Mouse (Mus musculus) midbrain, embryonic 16.5 days (tissue): ENCODE data around the gene Psg22. TPM values are rescaled to one million over a fixed set of nuclear protein-coding genes. Genes with fewer than 3 reads are reported as not detected.
"Not testable (repeated sequence)": the region's sequence is repeated elsewhere in the genome, so short reads cannot be mapped to it uniquely, and the experiment has no call there.

Experiments used
- ATAC-seq: fragments of 200-750 bp; cut with Nextera tagmentation; 2 replicates; pipeline ENCODE4 v1.8.0; 2017; ENCODE audit warnings: moderate TSS enrichment
- H3K27ac ChIP-seq: fragments of 300-500 bp; sonication (generic); 2 replicates; pipeline ENCODE4 v1.5.1; 2014; ENCODE audit warnings: mild to moderate bottlenecking, low read length, mixed read lengths
- H3K27me3 ChIP-seq: fragments of 300-500 bp; sonication (generic); 2 replicates; pipeline ENCODE4 v1.6.1; 2014; ENCODE audit warnings: low read depth, low read length, mixed read lengths; ENCODE audit not compliant: control insufficient read depth, insufficient read depth
- H3K36me3 ChIP-seq: fragments of 300-500 bp; sonication (generic); 2 replicates; pipeline ENCODE4 v1.6.1; 2014; ENCODE audit warnings: mild to moderate bottlenecking, low read length, moderate library complexity, mixed read lengths; ENCODE audit not compliant: control insufficient read depth, insufficient read depth
- H3K4me1 ChIP-seq: fragments of 300-500 bp; sonication (generic); 2 replicates; pipeline ENCODE4 v1.6.1; 2014; ENCODE audit warnings: mild to moderate bottlenecking, low read length, mixed read lengths; ENCODE audit not compliant: control insufficient read depth, insufficient read depth
- H3K4me2 ChIP-seq: fragments of 300-500 bp; sonication (generic); 2 replicates; pipeline ENCODE4 v1.6.1; 2014; ENCODE audit warnings: mild to moderate bottlenecking, low read length, mixed read lengths
- H3K4me3 ChIP-seq: fragments of 300-500 bp; sonication (generic); 2 replicates; pipeline ENCODE4 v1.5.1; 2014; ENCODE audit warnings: low read depth, mild to moderate bottlenecking, low read length, moderate library complexity, mixed read lengths
- H3K9ac ChIP-seq: fragments of 300-500 bp; sonication (generic); 2 replicates; pipeline ENCODE4 v1.6.1; 2014; ENCODE audit warnings: low read depth, low read length, mixed read lengths
- H3K9me3 ChIP-seq: fragments of 300-500 bp; sonication (generic); replicated peaks from 2 replicates; pipeline ENCODE4 v1.6.1; 2014; ENCODE audit warnings: mild to moderate bottlenecking, low read length, mixed read lengths; ENCODE audit not compliant: control insufficient read depth, poor library complexity, severe bottlenecking
- WGBS: fragments of 180-500 bp; shearing (Covaris S2); extraction: QIAGEN DNeasy Blood & Tissue Kit; methylation state at CpG from one replicate; pipeline ENCODE4 v1.1.7; 2014; 5-methylcytosine and 5-hydroxymethylcytosine counted together
- polyA plus RNA-seq: library from polyadenylated mRNA; unstranded; fragments of >200 nt; fragmentation: Nextera tagmentation; extraction: Ambion mirVana; gene quantifications from 2 replicates; pipeline ENCODE4 v1.2.1, GENCODE M21; 2015

The Psg22 gene
- polyA plus RNA-seq, 1 experiment from 2014 or later, result not detected

GRCm38 (mm10) chr7:18733111-18733510, 15.2 kb downstream of the Psg22 start:
- Histone ChIP-seq H3K4me3 (no peak overlapping the region), H3K4me1 (no peaks in the 10 kb centered on the region), H3K4me2 (no peak overlapping the region), H3K9ac (no peak overlapping the region), H3K27me3 (no peaks in the 10 kb centered on the region), H3K27ac (no peak overlapping the region), H3K36me3 (no peaks in the 10 kb centered on the region), H3K9me3 (no peaks in the 10 kb centered on the region)
- ATAC-seq, result no peak

GRCm38 (mm10) chr7:18734451-18734850, 16.6 kb downstream of the Psg22 start:
- Histone ChIP-seq H3K27me3 (no peaks in the 10 kb centered on the region), H3K4me2 (no peak overlapping the region), H3K27ac (no peak overlapping the region), H3K9ac (no peak overlapping the region), H3K4me1 (no peaks in the 10 kb centered on the region), H3K9me3 (no peaks in the 10 kb centered on the region), H3K4me3 (no peak overlapping the region), H3K36me3 (no peaks in the 10 kb centered on the region)
- 91% methylated on average over 1 of the region's 1 CpGs for WGBS
- ATAC-seq, result no peak

GRCm38 (mm10) chr7:18746189-18746860, 28.4 kb downstream of the Psg22 start:
- H3K27ac ChIP-seq, result peak overlapping the region; percentile 61; the same call in 1 of the 2 replicates

GRCm38 (mm10) chr7:18747420-18747819, 29.5 kb downstream of the Psg22 start:
- not testable (repeated sequence) for H3K4me2 ChIP-seq, H3K36me3 ChIP-seq, H3K9ac ChIP-seq, H3K4me3 ChIP-seq, H3K27me3 ChIP-seq, H3K4me1 ChIP-seq, H3K9me3 ChIP-seq, ATAC-seq, H3K27ac ChIP-seq
- WGBS, result 38% methylated on average over 2 of the region's 2 CpGs

More at GRCm38 (mm10) chr7:18746189-18746860, 28.4 kb downstream of the Psg22 start:
- Histone ChIP-seq H3K36me3 (no peaks in the 10 kb centered on the region), H3K4me3 (peak overlapping the region; percentile 36), H3K4me2 (peak overlapping the region; percentile 54), H3K27me3 (no peaks in the 10 kb centered on the region), H3K4me1 (no peaks in the 10 kb centered on the region), H3K9ac (peak overlapping the region; percentile 57; the same call in 1 of the 2 replicates), H3K9me3 (0 out of 2 replicates have a peak, but pooled peaks cover 4% of the 10 kb centered on the region)
- ATAC-seq, result peak; percentile 61
- 7% methylated on average over 20 of the region's 20 CpGs for WGBS

- Histone ChIP-seq H3K27ac (no peak overlapping the region), H3K9me3 (0 out of 2 replicates have a peak, but pooled peaks cover 4% of the 10 kb centered on the region), H3K4me1 (no peaks in the 10 kb centered on the region), H3K27me3 (no peaks in the 10 kb centered on the region), H3K36me3 (no peaks in the 10 kb centered on the region), H3K4me2 (no peak overlapping the region), H3K4me3 (no peak overlapping the region), H3K9ac (no peak overlapping the region)
- peak; percentile 55 for ATAC-seq
- 11% methylated on average over 6 of the region's 6 CpGs for WGBS
Observed at GRCm38 (mm10) chr7:18748994-18749895, 31.4 kb downstream of the Psg22 start.

GRCm38 (mm10) chr7:18749896-18750477, 32.1 kb downstream of the Psg22 start:
- not testable (repeated sequence) for H3K9ac ChIP-seq, H3K27ac ChIP-seq, H3K27me3 ChIP-seq, H3K4me1 ChIP-seq, H3K4me2 ChIP-seq, H3K4me3 ChIP-seq, H3K36me3 ChIP-seq, H3K9me3 ChIP-seq
- ATAC-seq, result peak; percentile 89
- 54% methylated on average over 11 of the region's 13 CpGs for WGBS

GRCm38 (mm10) chr7:18760152-18760551, 42.3 kb downstream of the Psg22 start:
- not testable (repeated sequence) for H3K36me3 ChIP-seq, H3K27me3 ChIP-seq, H3K9ac ChIP-seq, H3K4me2 ChIP-seq, H3K27ac ChIP-seq, H3K4me3 ChIP-seq, ATAC-seq, H3K9me3 ChIP-seq, H3K4me1 ChIP-seq
- 90% methylated on average over 7 of the region's 7 CpGs for WGBS

GRCm38 (mm10) chr7:18762885-18763284, 45.0 kb downstream of the Psg22 start:
- H3K4me3 ChIP-seq, ATAC-seq, H3K27ac ChIP-seq, H3K27me3 ChIP-seq, H3K9me3 ChIP-seq, H3K4me1 ChIP-seq, H3K36me3 ChIP-seq, H3K4me2 ChIP-seq, H3K9ac ChIP-seq: not testable (repeated sequence)
- 13% methylated on average over 1 of the region's 2 CpGs for WGBS
